11 mouse cellular contexts compared by ENCODE assay signal in genomic region chr8:120724816-120725575, GRCm38 (mm10). TPM values are rescaled to one million over a fixed set of nuclear protein-coding genes. Genes with fewer than 3 reads are reported as not detected.
DNase-seq lines count a peak whose midpoint lies in the region; ATAC-seq and TF ChIP-seq lines count a peak whose summit lies in the region.
"Had no signal": no experiment of that assay in that cellular context is flagged by ENCODE, and none has a peak within 500 bp of the region (broad histone marks: within the 10 kb centered on the region; RNA-seq: fewer than 3 reads in every experiment).

No protein-coding gene starts in this region.

- TF ChIP-seq CTCF in bone marrow, adult 2 months (IDR thresholded peaks at IDR 0.05; ENCODE audit: control insufficient read depth, insufficient read depth, low read length): no peak
- TF ChIP-seq CTCF in stomach, postnatal 0 days (IDR thresholded peaks at IDR 0.05; ENCODE audit: low read depth): no peak

- H3K27ac ChIP-seq in bone marrow, adult 2 months (ENCODE audit: control insufficient read depth, insufficient read depth, low read depth, low read length, poor library complexity): peak overlapping the region; percentile 67
- no peak overlapping the region for H3K27ac ChIP-seq in stomach, postnatal 0 days (replicated peaks)
- H3K27ac ChIP-seq: forebrain, embryonic 15.5 days; limb, embryonic 13.5 days had no signal

- no peaks in the 10 kb centered on the region for H3K9me3 ChIP-seq in stomach, postnatal 0 days (ENCODE audit: control insufficient read depth, low read length)
- H3K9me3 ChIP-seq: forebrain, embryonic 15.5 days had no signal

- no peaks in the 10 kb centered on the region for H3K27me3 ChIP-seq in stomach, postnatal 0 days (ENCODE audit: control insufficient read depth, insufficient read depth, low read length)
- H3K27me3 ChIP-seq: forebrain, embryonic 15.5 days; Patski had no signal

- H3K4me2 ChIP-seq in stomach, postnatal 0 days (replicated peaks; ENCODE audit: low read depth): no peak overlapping the region
- H3K4me2 ChIP-seq: forebrain, embryonic 15.5 days; limb, embryonic 13.5 days had no signal

- H3K4me3 ChIP-seq in bone marrow, adult 2 months (replicated peaks; ENCODE audit: control insufficient read depth, low read depth, low read length): no peak overlapping the region
- no peak overlapping the region for H3K4me3 ChIP-seq in stomach, postnatal 0 days (ENCODE audit: low read depth, low read length)
- H3K4me3 ChIP-seq: forebrain, embryonic 15.5 days; limb, embryonic 13.5 days had no signal

- no peak for TF ChIP-seq EP300 in stomach, postnatal 0 days (optimal IDR thresholded peaks at IDR 0.05)

- no peaks in the 10 kb centered on the region for H3K36me3 ChIP-seq in stomach, postnatal 0 days (ENCODE audit: control insufficient read depth, insufficient read depth, low read length)
- H3K36me3 ChIP-seq: forebrain, embryonic 15.5 days; limb, embryonic 13.5 days had no signal

- WGBS in bone marrow, adult 2 months: 34% methylated on average over 17 of the region's 17 CpGs
- WGBS in stomach, postnatal 0 days: 46% methylated on average over 17 of the region's 17 CpGs

- TF ChIP-seq POLR2A in bone marrow, adult 2 months (IDR thresholded peaks at IDR 0.05; ENCODE audit: borderline replicate concordance, control insufficient read depth, low read depth, low read length): no peak

- DNase-seq in CD4-positive helper T cell, adult 2 months (ENCODE audit: low read depth, low spot score): peak; percentile 38
- peak; percentile 63 to 70 for DNase-seq in kidney, postnatal 36 days
- DNase-seq in stomach, postnatal 0 days (ENCODE audit: low spot score): peak; percentile 29
- no peak for DNase-seq in left cerebral cortex, postnatal 4 days
- no peak for DNase-seq in urinary bladder, postnatal 25 days (ENCODE audit: low spot score)
- no peak for DNase-seq in layer of hippocampus, postnatal 25 days (ENCODE audit: extremely low spot score in 1 of 2, low spot score in 1 of 2)
- DNase-seq: embryo, embryonic 11 days had no signal

- no peak overlapping the region for H3K9ac ChIP-seq in stomach, postnatal 0 days (ENCODE audit: low read length)
- H3K9ac ChIP-seq: forebrain, embryonic 15.5 days; limb, embryonic 13.5 days had no signal

- H3K4me1 ChIP-seq in bone marrow, adult 2 months (ENCODE audit: control insufficient read depth, insufficient read depth, low read length): no peaks in the 10 kb centered on the region
- no peaks in the 10 kb centered on the region for H3K4me1 ChIP-seq in stomach, postnatal 0 days (replicated peaks; ENCODE audit: control insufficient read depth, insufficient read depth)
- H3K4me1 ChIP-seq: forebrain, embryonic 15.5 days; limb, embryonic 13.5 days had no signal

- intact Hi-C loops in left cerebral cortex, postnatal 4 days (cut with DNase I): no loop called here

- ATAC-seq in stomach, postnatal 0 days (ENCODE audit: low FRiP score, low TSS enrichment): no peak
- ATAC-seq: forebrain, embryonic 15.5 days; Patski had no signal

RNA-seq across cellular contexts. Expression of gene Irf8, which starts 11.2 kb away (rescaled TPM):
- 32.8 and 80.9 TPM in 2 replicates for polyA plus RNA-seq in bone marrow, adult 2 months (2011; ENCODE audit: insufficient read depth, insufficient read length, low replicate concordance, missing spikeins)
- polyA plus RNA-seq in stomach, postnatal 0 days (2015; fragmentation: Nextera tagmentation; extraction: Ambion mirVana): 18.7 and 18.9 TPM in 2 replicates
- 1 to 10 TPM; 1.8 to 2.5 TPM for total RNA-seq in left cerebral cortex, postnatal 4 days (2021)
- 1 to 10 TPM; 4.1 to 4.2 TPM for total RNA-seq in layer of hippocampus, postnatal 25 days (2021)

RNA-seq across cellular contexts. Expression of gene Emc8, which starts 56.6 kb away (rescaled TPM):
- polyA plus RNA-seq in bone marrow, adult 2 months (2011; ENCODE audit: insufficient read depth, insufficient read length, low replicate concordance, missing spikeins): 28.5 and 66.3 TPM in 2 replicates
- 149 and 162 TPM in 2 replicates for polyA plus RNA-seq in stomach, postnatal 0 days (2015; fragmentation: Nextera tagmentation; extraction: Ambion mirVana)
- total RNA-seq in left cerebral cortex, postnatal 4 days (2021): 10 to 100 TPM; 68.7 to 69.7 TPM
- 10 to 100 TPM; 73.4 to 89.1 TPM for total RNA-seq in layer of hippocampus, postnatal 25 days (2021)

RNA-seq across cellular contexts. Expression of gene Cox4i1, which starts 57.0 kb away (rescaled TPM):
- 413 and 448 TPM in 2 replicates for polyA plus RNA-seq in bone marrow, adult 2 months (2011; ENCODE audit: insufficient read depth, insufficient read length, low replicate concordance, missing spikeins)
- polyA plus RNA-seq in stomach, postnatal 0 days (2015; fragmentation: Nextera tagmentation; extraction: Ambion mirVana): 1,419 and 1,437 TPM in 2 replicates
- 100 to 1,000 TPM; 723 to 731 TPM for total RNA-seq in left cerebral cortex, postnatal 4 days (2021)
- total RNA-seq in layer of hippocampus, postnatal 25 days (2021): 1,000 to 10,000 TPM; 1,090 to 1,232 TPM

RNA-seq across cellular contexts. Expression of gene Gm27021, which starts 57.1 kb away (rescaled TPM):
- not detected in 2 replicates for polyA plus RNA-seq in bone marrow, adult 2 months (2011; ENCODE audit: insufficient read depth, insufficient read length, low replicate concordance, missing spikeins)
- polyA plus RNA-seq in stomach, postnatal 0 days (2015; fragmentation: Nextera tagmentation; extraction: Ambion mirVana): 2.1 and 4.7 TPM in 2 replicates
- total RNA-seq in left cerebral cortex, postnatal 4 days (2021): 1 to 10 TPM in 1 of 2 experiments, under 1 TPM in 1; 0.66 to 1.6 TPM
- total RNA-seq in layer of hippocampus, postnatal 25 days (2021): not detected

Comparison
In these comparisons a context has a peak if more than half of its experiments do, and no peak if none do; other contexts are left out.
1. DNase-seq: peak in CD4-positive helper T cell, adult 2 months (single experiment), kidney, postnatal 36 days (2 of 2) and stomach, postnatal 0 days (single experiment); none in left cerebral cortex, postnatal 4 days (single experiment), urinary bladder, postnatal 25 days (single experiment) and layer of hippocampus, postnatal 25 days (0 of 2).